Mouse (Mus musculus) B cell, adult 2 months (primary cell): ENCODE data around the gene Olfr222.
A peak's percentile ranks its signal among the peaks of the same experiment; 100 is the strongest.
"Not testable (repeated sequence)": the region's sequence is repeated elsewhere in the genome, so short reads cannot be mapped to it uniquely, and the experiment has no call there.

Experiments
- DNase-seq, 2 experiments: peaks; one replicate each; pipeline ENCODE4 v3.0.0; 2022

Olfr222 gene

GRCm38 (mm10) chr11:59576135-59576534 is at the start of gene Olfr222:
TSS of gene Olfr222 (minus strand) at chr11:59576235.
- DNase-seq = not testable (repeated sequence)

DNA sequence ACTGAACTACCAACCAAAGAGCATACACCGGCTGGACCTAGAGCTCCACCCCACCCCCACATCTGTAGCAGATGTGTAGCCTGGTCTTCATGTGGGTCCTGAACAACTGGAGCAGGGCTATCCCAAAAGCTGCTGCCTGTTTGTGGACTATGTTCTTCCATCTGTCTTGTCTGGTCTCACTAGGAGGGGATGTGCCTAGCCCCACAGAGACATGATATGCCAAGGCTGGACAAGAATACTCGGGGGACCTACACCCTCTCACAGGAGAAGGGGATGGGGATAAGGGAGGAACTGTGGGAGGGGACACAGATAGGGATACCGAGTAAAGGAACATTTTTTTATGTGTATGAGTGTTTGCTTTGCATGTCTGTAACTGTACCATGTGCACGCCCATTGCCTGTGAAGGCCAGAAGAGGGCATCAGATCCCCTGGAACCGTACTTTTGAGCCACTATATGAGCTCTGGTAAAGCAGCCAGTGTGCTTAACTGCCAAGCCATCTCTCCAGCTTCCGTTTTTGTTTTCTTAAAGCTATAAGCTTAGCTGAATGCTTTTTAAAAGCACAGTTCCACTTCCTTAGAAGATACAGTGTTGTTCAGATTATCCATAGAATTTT is 48.1 kb upstream of the Olfr222 start:
- DNase-seq = peak; percentile 53 to 60

GRCm38 (mm10) chr11:59622214-59622613 is 46.2 kb upstream of the Olfr222 start:
- no peak for DNase-seq

- DNase-seq = not testable (repeated sequence)
These were observed 41.0 kb upstream of the Olfr222 start for GRCm38 (mm10) chr11:59616986-59617385.

- no peak for DNase-seq
These were observed 38.1 kb upstream of the Olfr222 start for GRCm38 (mm10) chr11:59614120-59614519.

- no peak for DNase-seq
These were observed 35.6 kb upstream of the Olfr222 start for GRCm38 (mm10) chr11:59611646-59612045.

GRCm38 (mm10) chr11:59602287-59602686 is 26.3 kb upstream of the Olfr222 start:
- no peak for DNase-seq

- DNase-seq = no peak
These were observed 24.8 kb upstream of the Olfr222 start for GRCm38 (mm10) chr11:59600872-59601271.

DNA sequence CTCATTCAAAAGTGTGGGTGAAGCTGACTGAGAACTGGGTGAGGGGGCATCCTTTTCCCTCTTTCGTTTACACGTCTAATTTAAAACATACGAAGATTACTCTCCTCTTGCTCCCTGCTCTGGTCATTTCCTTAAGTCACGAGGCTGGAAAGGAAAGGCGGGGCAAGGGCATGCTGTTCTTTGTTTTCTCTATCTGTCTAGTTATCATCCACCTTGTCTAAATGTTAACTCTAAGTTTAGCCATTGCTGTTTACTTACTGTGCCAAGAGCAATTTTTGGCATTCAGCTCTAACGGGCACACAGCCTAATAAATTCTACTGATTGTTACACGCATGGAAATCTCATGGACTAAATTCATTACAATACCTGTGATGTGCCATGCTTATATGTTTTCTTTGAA is 23.2 kb upstream of the Olfr222 start:
- no peak for DNase-seq

- DNase-seq = no peak
These were observed 20.9 kb upstream of the Olfr222 start for GRCm38 (mm10) chr11:59596950-59597349.

DNA sequence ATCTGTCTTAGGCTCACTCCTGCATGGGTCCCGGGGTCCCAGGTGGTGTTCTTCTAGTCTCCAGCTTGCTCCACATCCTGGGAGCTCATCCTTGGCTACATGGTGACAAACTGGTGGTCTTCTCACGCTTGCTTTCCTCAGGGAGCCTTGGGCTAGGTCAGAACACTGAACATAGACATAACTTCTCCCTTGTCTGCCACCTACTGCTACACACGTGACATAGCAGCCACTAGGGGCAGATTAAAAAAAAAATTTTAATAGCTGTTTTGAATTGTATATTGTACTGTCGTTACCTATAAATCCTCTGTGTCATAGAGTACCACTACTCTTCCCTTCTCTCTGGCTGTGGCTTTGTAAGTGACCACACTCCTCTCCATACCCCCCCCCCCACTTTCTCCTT is 20.1 kb upstream of the Olfr222 start:
- peak in 1 of 2 experiments; percentile 4 for DNase-seq

- no peak for DNase-seq
These were observed 17.2 kb upstream of the Olfr222 start, which contains the start of gene Olfr223 for GRCm38 (mm10) chr11:59593189-59593588. TSS of gene Olfr223 (minus strand) at chr11:59593289.

DNA sequence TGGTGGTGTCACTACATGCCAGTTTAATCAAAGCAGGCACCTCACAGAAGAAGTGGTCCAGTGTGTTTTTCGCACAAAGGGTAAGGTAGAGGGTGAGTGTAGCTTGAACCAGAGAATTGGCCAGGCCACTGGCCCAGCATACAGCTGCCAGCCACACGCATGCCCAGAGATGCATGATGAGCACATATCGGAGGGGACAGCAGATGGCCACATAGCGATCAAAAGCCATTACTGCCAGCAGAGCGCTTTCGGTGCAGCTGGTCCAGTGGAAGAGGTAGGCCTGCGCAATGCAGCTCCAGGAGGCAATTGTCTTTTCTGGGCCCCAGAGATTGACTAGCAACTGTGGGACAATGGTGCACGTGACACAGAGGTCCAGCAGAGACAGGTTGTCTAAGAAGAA is 13.5 kb upstream of the Olfr222 start:
- DNase-seq = no peak

DNA sequence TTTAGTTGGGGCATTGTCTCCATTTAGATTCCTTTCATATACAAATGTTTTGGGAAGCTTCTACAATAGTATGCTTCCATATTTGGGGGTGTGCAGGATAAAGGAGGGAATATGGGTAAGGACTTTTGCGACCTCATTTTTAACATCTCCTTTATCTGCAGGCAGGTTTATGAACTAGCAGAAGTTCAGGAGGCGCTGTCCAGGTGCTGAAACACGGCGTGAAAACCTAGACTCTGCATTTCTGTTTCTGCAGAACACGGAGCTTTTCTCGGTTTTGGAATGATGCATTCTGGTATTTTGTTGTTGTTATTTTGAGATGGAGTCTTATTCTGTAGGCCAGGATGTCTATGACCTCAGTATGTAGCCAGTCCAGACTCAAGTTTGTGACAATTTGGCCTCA is 8.5 kb upstream of the Olfr222 start:
- DNase-seq = peak; percentile 11 to 20

DNA sequence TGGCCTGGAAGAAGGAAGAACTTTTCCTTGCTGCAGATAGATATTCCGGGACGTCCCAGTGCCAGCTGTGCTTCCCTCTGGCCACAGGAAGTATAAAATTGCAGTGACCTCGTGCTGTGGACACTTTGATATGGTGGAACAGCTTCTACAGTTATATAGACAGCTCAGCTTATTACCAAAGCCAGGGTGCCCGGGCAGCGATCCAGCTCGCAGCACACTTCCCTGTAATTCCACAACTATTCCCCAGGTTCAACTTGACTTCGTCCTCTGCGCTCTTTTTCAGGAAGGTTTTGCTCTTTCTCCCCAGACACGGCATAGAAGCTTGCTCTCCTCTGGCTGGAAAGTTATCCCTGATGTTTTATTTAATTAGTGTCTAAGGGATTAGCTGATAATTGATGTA is 309 bp downstream of the Olfr222 start:
- no peak for DNase-seq

DNA sequence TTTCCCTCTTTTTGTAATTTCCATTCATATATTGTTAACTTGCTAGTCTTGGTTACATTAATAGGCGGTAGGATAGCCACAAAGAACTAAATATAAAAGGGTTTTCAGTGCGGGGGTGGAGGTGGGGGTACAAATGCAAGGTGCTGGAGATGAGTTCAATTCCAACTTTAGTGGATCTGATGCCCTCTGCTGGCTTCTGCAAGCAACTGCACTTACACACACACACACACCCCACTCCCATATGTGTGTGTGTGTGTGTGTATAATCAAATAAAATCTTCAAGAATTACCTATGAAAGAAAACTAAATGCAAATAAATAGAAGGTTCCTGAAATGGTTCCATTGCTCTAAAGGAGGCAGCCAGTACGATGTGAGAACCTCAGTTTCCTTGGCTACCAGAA is 6.7 kb downstream of the Olfr222 start:
- DNase-seq = peak; percentile 28 to 38

DNA sequence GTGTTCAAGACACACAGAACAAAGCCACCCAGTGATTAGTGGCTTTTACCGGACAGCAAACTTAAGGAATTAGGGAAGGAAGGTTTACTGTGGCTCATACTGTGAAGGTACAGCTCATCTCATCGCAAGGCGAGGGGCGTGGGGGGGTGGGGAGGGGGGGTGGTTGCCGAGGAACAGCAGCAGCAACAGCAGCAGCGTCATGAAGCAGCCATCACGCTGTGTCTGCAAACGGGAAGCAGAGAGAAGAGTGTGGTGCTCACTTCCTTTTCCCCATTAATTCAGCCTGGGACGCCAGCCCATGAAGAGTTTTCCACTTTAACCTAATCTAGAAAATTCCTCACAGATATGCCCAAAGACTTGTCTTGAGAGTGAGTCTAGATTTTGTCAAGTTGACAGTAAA is 13.2 kb downstream of the Olfr222 start:
- no peak for DNase-seq

DNA sequence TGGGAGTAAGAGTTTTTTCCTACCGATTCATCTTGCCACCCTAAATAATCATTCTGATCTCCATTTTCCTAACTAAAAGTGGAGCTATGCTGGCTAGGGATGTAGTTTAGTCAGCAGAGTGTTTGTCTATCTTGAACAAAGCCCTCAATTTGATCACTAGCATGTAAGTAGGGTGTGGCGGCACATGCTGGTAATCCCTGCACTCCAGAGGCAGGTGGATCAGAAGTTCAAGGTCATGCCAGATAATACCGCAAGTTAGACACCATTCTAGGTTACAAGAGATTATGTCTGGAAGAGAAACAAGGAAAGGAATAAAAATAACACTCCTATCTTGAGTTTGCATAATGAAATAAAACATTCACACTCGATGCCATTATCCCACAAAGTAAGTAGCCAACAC is 13.7 kb downstream of the Olfr222 start:
- no peak for DNase-seq

GRCm38 (mm10) chr11:59560906-59561305 is 15.1 kb downstream of the Olfr222 start:
- DNase-seq = no peak

DNA sequence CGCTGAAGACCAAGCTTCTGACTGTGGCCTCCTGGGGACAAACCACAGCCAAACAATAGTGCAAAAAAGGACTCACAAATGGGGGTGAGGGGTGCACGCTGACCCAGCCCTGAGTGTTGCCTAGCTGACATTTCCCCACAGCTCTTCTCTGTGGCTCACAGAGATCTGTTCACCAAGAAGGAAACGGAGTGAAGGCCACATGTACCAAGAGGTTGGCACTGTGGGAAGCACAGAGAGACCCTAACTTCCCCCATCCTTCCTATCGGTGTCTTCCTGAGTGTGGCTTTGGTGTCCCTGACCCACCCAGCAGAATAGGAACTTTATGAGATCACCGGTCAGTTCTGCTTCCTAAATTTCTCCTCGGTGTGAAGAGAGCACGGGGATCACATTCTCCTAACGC is 21.5 kb downstream of the Olfr222 start:
- no peak for DNase-seq

DNA sequence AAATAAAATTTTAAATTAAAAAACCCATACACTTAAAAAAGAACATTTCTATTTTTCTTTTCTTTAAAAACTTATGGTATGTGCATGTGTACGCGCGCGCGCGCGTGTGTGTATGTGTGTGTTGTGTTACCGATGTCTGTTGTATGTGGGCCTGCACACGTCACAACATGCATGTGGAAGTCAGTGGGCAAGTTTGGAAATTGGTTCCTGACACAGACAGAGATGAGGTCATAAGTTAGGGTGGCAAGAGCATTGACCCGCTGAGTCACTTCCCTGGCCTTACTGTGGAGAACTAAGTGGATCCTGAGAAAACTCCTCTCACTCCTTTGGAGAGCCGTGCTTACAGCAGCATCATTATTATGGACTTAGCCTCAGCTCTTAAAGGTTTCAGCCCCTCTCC is 21.9 kb downstream of the Olfr222 start:
- no peak for DNase-seq

DNA sequence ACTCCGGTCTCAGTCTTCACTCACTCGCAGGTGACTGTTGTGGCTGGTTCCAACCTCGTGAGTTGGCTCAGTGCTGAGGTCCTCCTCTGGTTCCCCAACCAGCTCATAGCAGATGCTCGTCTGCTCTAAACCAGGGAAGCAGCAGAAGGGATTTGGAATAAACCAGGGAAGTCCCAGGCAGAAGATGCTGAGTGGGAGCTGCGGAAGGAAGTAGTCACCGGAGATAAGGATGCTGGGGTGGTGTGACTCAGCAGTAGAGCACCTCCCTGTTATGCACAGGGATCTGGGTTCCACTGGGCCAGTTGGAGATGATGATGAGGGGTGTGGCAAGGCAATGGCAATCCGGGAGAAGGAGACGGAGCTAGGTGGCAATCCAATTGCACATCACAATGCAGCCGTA is 32.0 kb downstream of the Olfr222 start:
- no peak for DNase-seq

- no peak for DNase-seq
These were observed 32.7 kb downstream of the Olfr222 start for GRCm38 (mm10) chr11:59543376-59543775.

DNA sequence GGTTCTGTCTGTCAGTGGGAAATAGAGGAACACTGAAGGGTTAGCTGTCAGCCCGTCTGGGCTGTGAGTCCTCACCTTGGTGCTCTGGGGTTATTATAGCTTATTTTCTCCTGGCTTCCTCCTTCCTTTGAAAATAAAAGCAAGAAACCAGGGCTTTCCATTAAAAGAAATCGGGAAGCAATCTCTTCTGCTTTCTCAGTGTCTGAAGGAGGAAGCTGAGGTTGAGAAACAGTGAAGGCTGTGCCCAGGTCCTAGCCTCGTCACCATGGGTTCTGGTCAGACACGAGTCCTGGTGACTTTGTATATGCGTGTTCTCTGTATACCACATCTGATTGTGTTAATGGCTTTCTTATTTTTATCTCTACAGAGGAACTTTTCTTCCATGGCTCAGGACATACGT is 33.6 kb downstream of the Olfr222 start:
- no peak for DNase-seq

DNA sequence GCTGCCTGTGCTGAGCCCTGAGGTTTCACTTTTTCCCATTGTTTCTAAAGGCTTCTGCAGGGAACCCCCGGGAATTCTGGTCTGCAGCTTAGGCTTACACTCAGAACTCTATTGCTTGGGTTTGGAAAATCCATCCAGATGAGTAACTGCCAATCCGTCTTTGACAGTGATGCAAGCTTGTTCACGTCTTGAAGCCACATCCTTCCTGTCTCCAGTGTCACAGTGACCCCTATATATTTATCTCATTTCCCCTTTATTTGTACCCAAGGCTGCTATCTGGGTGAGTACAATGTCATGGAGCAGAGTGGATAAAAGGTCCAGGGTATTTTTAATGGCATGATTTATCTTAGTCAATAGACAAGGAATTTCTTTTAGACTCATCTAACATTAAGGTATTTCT is 34.7 kb downstream of the Olfr222 start, which contains the start of gene Nlrp3:
Gene Nlrp3 (plus strand): TSS at position 245 of the 400 bp plus-strand sequence.
- peak in 1 of 2 experiments; percentile 9 for DNase-seq
